Mouse (Mus musculus): Measurements from ENCODE around the gene Sult6b2. TPM values are rescaled to one million over a fixed set of nuclear protein-coding genes. Genes with fewer than 3 reads are reported as not detected.

The Sult6b2 gene
- polyA plus RNA-seq, 1 experiment from 2014 or later = 0.16 TPM

GRCm38 (mm10) chr6:142788042-142788987 lies 16.0 kb downstream of the Sult6b2 start:
- H3K9me3 ChIP-seq (ENCODE audit: control insufficient read depth, low read length) = no peaks in the 10 kb centered on the region
- H3K4me2 ChIP-seq = no peak overlapping the region
- DNase-seq (ENCODE audit: low spot score, missing footprints) (no peak), ATAC-seq (ENCODE audit: low FRiP score) (no peak)
- WGBS = 60% methylated on average over 18 of the region's 18 CpGs
- H3K36me3 ChIP-seq (ENCODE audit: control insufficient read depth, insufficient read depth, low read length) = no peaks in the 10 kb centered on the region
- H3K27ac ChIP-seq (ENCODE audit: low read depth, low read length) = no peak overlapping the region
- peaks cover 3% of the 10 kb centered on the region for H3K4me1 ChIP-seq (ENCODE audit: control insufficient read depth, insufficient read depth, low read length)
- H3K27me3 ChIP-seq (ENCODE audit: control insufficient read depth, insufficient read depth, low read length) = no peaks in the 10 kb centered on the region
- H3K9ac ChIP-seq (ENCODE audit: low read length) = no peak overlapping the region
- H3K4me3 ChIP-seq (ENCODE audit: low read depth, low read length) = no peak overlapping the region

- DNase-seq (ENCODE audit: low spot score, missing footprints) = no peak
- no peaks in the 10 kb centered on the region for H3K9me3 ChIP-seq (ENCODE audit: control insufficient read depth, low read length)
- H3K27ac ChIP-seq (ENCODE audit: low read depth, low read length) = no peak overlapping the region
- H3K9ac ChIP-seq (ENCODE audit: low read length) = no peak overlapping the region
- H3K4me1 ChIP-seq (ENCODE audit: control insufficient read depth, insufficient read depth, low read length) = peaks cover 2% of the 10 kb centered on the region; the same call in 1 of the 2 replicates
- no peak for ATAC-seq (ENCODE audit: low FRiP score)
- WGBS = 86% methylated on average over 21 of the region's 21 CpGs
- H3K27me3 ChIP-seq (ENCODE audit: control insufficient read depth, insufficient read depth, low read length) = no peaks in the 10 kb centered on the region
- H3K36me3 ChIP-seq (ENCODE audit: control insufficient read depth, insufficient read depth, low read length) = no peaks in the 10 kb centered on the region
- H3K4me3 ChIP-seq (ENCODE audit: low read depth, low read length) = no peak overlapping the region
- H3K4me2 ChIP-seq = no peak overlapping the region
These were observed 18.2 kb downstream of the Sult6b2 start for GRCm38 (mm10) chr6:142786106-142786505.

GRCm38 (mm10) chr6:142785343-142785742 lies 19.0 kb downstream of the Sult6b2 start:
- H3K9ac ChIP-seq (ENCODE audit: low read length) = no peak overlapping the region
- no peaks in the 10 kb centered on the region for H3K9me3 ChIP-seq (ENCODE audit: control insufficient read depth, low read length)
- peaks cover 2% of the 10 kb centered on the region; the same call in 1 of the 2 replicates for H3K4me1 ChIP-seq (ENCODE audit: control insufficient read depth, insufficient read depth, low read length)
- no peaks in the 10 kb centered on the region for H3K36me3 ChIP-seq (ENCODE audit: control insufficient read depth, insufficient read depth, low read length)
- no peaks in the 10 kb centered on the region for H3K27me3 ChIP-seq (ENCODE audit: control insufficient read depth, insufficient read depth, low read length)
- no peak overlapping the region for H3K27ac ChIP-seq (ENCODE audit: low read depth, low read length)
- WGBS = 37% methylated on average over 4 of the region's 4 CpGs
- ATAC-seq (ENCODE audit: low FRiP score) (no peak), DNase-seq (ENCODE audit: low spot score, missing footprints) (peak; percentile 93)
- H3K4me2 ChIP-seq = no peak overlapping the region
- H3K4me3 ChIP-seq (ENCODE audit: low read depth, low read length) = no peak overlapping the region

- no peaks in the 10 kb centered on the region for H3K36me3 ChIP-seq (ENCODE audit: control insufficient read depth, insufficient read depth, low read length)
- ATAC-seq (ENCODE audit: low FRiP score) = no peak
- no peak overlapping the region for H3K9ac ChIP-seq (ENCODE audit: low read length)
- no peaks in the 10 kb centered on the region for H3K27me3 ChIP-seq (ENCODE audit: control insufficient read depth, insufficient read depth, low read length)
- H3K4me1 ChIP-seq (ENCODE audit: control insufficient read depth, insufficient read depth, low read length) = peaks cover 2% of the 10 kb centered on the region; the same call in 1 of the 2 replicates
- no peaks in the 10 kb centered on the region for H3K9me3 ChIP-seq (ENCODE audit: control insufficient read depth, low read length)
- no peak overlapping the region for H3K4me3 ChIP-seq (ENCODE audit: low read depth, low read length)
- DNase-seq (ENCODE audit: low spot score, missing footprints) = no peak
- H3K4me2 ChIP-seq = no peak overlapping the region
- WGBS = 63% methylated on average over 7 of the region's 7 CpGs
- no peak overlapping the region; the same call in 1 of the 2 replicates for H3K27ac ChIP-seq (ENCODE audit: low read depth, low read length)
These were observed 23.0 kb downstream of the Sult6b2 start for GRCm38 (mm10) chr6:142781286-142781685.

- peak; percentile 45 for ATAC-seq (ENCODE audit: low FRiP score)
These were observed 23.7 kb downstream of the Sult6b2 start for GRCm38 (mm10) chr6:142780574-142781033.

GRCm38 (mm10) chr6:142779812-142780573 lies 24.3 kb downstream of the Sult6b2 start:
- Histone ChIP-seq H3K4me2 (no peak overlapping the region), H3K4me3 (ENCODE audit: low read depth, low read length) (no peak overlapping the region), H3K4me1 (ENCODE audit: control insufficient read depth, insufficient read depth, low read length) (peaks cover 2% of the 10 kb centered on the region; the same call in 1 of the 2 replicates), H3K36me3 (ENCODE audit: control insufficient read depth, insufficient read depth, low read length) (no peaks in the 10 kb centered on the region), H3K9ac (ENCODE audit: low read length) (no peak overlapping the region), H3K27me3 (ENCODE audit: control insufficient read depth, insufficient read depth, low read length) (no peaks in the 10 kb centered on the region), H3K9me3 (ENCODE audit: control insufficient read depth, low read length) (no peaks in the 10 kb centered on the region), H3K27ac (ENCODE audit: low read depth, low read length) (no peak overlapping the region)
- peak; percentile 50 for ATAC-seq (ENCODE audit: low FRiP score)
- no peak for DNase-seq (ENCODE audit: low spot score, missing footprints)
- 74% methylated on average over 14 of the region's 14 CpGs for WGBS

More at GRCm38 (mm10) chr6:142780574-142781033, 23.7 kb downstream of the Sult6b2 start:
- no peak overlapping the region for H3K27ac ChIP-seq (ENCODE audit: low read depth, low read length)
- H3K4me3 ChIP-seq (ENCODE audit: low read depth, low read length) = no peak overlapping the region
- H3K9me3 ChIP-seq (ENCODE audit: control insufficient read depth, low read length) = no peaks in the 10 kb centered on the region
- H3K36me3 ChIP-seq (ENCODE audit: control insufficient read depth, insufficient read depth, low read length) = no peaks in the 10 kb centered on the region
- H3K4me2 ChIP-seq = no peak overlapping the region
- 79% methylated on average over 4 of the region's 4 CpGs for WGBS
- no peaks in the 10 kb centered on the region for H3K27me3 ChIP-seq (ENCODE audit: control insufficient read depth, insufficient read depth, low read length)
- no peak for DNase-seq (ENCODE audit: low spot score, missing footprints)
- peaks cover 2% of the 10 kb centered on the region; the same call in 1 of the 2 replicates for H3K4me1 ChIP-seq (ENCODE audit: control insufficient read depth, insufficient read depth, low read length)
- H3K9ac ChIP-seq (ENCODE audit: low read length) = no peak overlapping the region

GRCm38 (mm10) chr6:142779045-142779811 lies 25.1 kb downstream of the Sult6b2 start:
- no peak overlapping the region for H3K4me3 ChIP-seq (ENCODE audit: low read depth, low read length)
- peak; percentile 65 for ATAC-seq (ENCODE audit: low FRiP score)
- H3K27ac ChIP-seq (ENCODE audit: low read depth, low read length) = no peak overlapping the region
- no peaks in the 10 kb centered on the region for H3K36me3 ChIP-seq (ENCODE audit: control insufficient read depth, insufficient read depth, low read length)
- WGBS = 59% methylated on average over 11 of the region's 11 CpGs
- peak; percentile 88 for DNase-seq (ENCODE audit: low spot score, missing footprints)
- H3K27me3 ChIP-seq (ENCODE audit: control insufficient read depth, insufficient read depth, low read length) = no peaks in the 10 kb centered on the region
- no peaks in the 10 kb centered on the region for H3K9me3 ChIP-seq (ENCODE audit: control insufficient read depth, low read length)
- H3K9ac ChIP-seq (ENCODE audit: low read length) = no peak overlapping the region
- peaks cover 2% of the 10 kb centered on the region; the same call in 1 of the 2 replicates for H3K4me1 ChIP-seq (ENCODE audit: control insufficient read depth, insufficient read depth, low read length)
- H3K4me2 ChIP-seq = no peak overlapping the region

GRCm38 (mm10) chr6:142776935-142777334 lies 27.4 kb downstream of the Sult6b2 start:
- 76% methylated on average over 4 of the region's 4 CpGs for WGBS
- Histone ChIP-seq H3K27ac (ENCODE audit: low read depth, low read length) (no peak overlapping the region), H3K27me3 (ENCODE audit: control insufficient read depth, insufficient read depth, low read length) (no peaks in the 10 kb centered on the region), H3K9me3 (ENCODE audit: control insufficient read depth, low read length) (no peaks in the 10 kb centered on the region), H3K4me2 (no peak overlapping the region), H3K9ac (ENCODE audit: low read length) (no peak overlapping the region), H3K36me3 (ENCODE audit: control insufficient read depth, insufficient read depth, low read length) (peaks cover 16% of the 10 kb centered on the region), H3K4me3 (ENCODE audit: low read depth, low read length) (no peak overlapping the region), H3K4me1 (ENCODE audit: control insufficient read depth, insufficient read depth, low read length) (peaks cover 2% of the 10 kb centered on the region; the same call in 1 of the 2 replicates)
- ATAC-seq (ENCODE audit: low FRiP score) = no peak
- DNase-seq (ENCODE audit: low spot score, missing footprints) = no peak

All from midbrain, embryonic 11.5 days (tissue).